Mouse (Mus musculus) left cerebral cortex, adult 2 months (tissue): ENCODE measurements at regions not wholly inside any gene's neighbourhood (a gene's known extent, or its start where the extent isn't known, plus 50 kb on each side); places are given as distances from the start of the nearest gene placed in this dataset.
A peak's percentile ranks its signal among the peaks of the same experiment; 100 is the strongest.

ENCODE experiments used
- DNase-seq, 2 experiments: peaks; one replicate each; pipeline ENCODE4 v3.0.0; 2021 to 2022; ENCODE audit warnings: low spot score in 2 of 2, mixed read lengths in 1 of 2; ENCODE audit errors: extremely low spot score in 1 of 2
- H3K27ac ChIP-seq: fragments of 200-600 bp; 2 replicates; pipeline ENCODE4 v1.8.1; 2022
- H3K4me3 ChIP-seq: fragments of 200-600 bp; 2 replicates; pipeline ENCODE4 v1.8.1; 2022
- CTCF ChIP-seq: fragments of 200-600 bp; IDR thresholded peaks from 2 replicates; pipeline ENCODE4 v1.8.1; 2022; ENCODE audit warnings: antibody characterized with exemption, mild to moderate bottlenecking, moderate library complexity
- intact Hi-C: fragments of 180-260 bp; cut with DNase I; formaldehyde crosslinking; loops from one replicate; pipeline ENCODE4 v1.15.1; 2025

DNA sequence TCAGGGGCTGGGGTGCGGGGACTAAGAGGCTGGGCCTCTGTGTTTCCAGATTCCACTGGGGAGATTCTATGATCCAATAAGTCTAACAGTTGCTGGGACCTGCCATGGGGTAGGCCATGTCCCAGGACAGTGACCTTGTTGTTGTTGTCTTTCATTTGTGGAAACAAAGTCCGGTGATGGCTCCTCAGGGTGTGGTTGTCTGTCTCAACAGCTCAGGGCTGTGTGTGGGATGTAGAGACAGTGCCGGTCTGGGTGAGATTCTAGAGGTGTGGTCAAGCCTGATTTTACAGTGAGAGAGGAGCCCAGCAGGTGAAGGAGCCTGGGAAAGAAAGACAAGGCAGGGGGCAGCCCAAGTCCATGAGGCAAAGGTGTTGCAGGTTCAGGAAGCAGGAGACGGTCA is 111.5 kb upstream of the Sulf2 start:
- no peak for TF ChIP-seq CTCF
- H3K4me3 ChIP-seq: no peak overlapping the region
- no peak overlapping the region for H3K27ac ChIP-seq
- intact Hi-C loops: no loop called here
- DNase-seq: no peak

DNA sequence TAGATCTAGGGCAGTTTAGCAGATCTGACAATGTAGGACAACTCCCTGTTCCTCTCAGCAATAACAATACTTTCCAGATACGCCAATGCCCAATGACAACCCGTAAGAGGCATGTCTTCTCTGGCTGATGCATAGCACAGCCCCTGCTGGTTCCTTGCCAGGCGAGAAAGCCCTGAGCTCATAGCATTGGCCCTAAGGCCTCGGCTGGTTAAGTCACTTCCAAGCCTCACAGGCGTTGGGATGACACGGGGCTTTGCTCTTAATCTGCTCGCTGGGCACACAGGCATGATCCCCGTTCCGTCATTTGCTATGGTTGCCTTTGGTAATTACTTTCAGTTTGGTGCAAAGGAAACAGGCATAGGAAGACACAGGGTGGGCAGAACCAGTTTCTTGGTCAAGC is 111.0 kb upstream of the Sulf2 start:
- Histone ChIP-seq H3K27ac (no peak overlapping the region), H3K4me3 (no peak overlapping the region)
- no peak for TF ChIP-seq CTCF
- no peak for DNase-seq
- intact Hi-C loops: no loop called here

DNA sequence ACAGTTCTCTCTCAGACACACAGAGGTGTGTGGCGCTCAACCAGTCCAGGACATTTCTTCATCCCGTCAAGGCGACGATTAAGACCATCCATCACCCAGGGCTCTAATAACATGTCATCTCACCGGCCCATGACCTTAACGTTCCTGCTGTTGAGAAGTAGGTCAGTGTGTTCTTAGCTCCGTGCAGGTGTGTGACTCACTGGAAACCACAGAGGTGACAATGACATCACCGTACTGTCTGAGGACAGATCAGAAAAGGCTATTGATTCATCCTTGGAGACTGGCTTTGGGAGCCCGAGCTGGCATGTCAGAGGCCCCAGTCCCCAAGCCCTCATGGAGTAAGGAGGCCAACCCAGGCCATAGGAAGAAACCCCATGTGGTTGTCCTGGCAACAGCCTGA is 109.3 kb upstream of the Sulf2 start:
- Histone ChIP-seq H3K4me3 (no peak overlapping the region), H3K27ac (no peak overlapping the region)
- intact Hi-C loops: no loop called here
- TF ChIP-seq CTCF: no peak
- no peak for DNase-seq

DNA sequence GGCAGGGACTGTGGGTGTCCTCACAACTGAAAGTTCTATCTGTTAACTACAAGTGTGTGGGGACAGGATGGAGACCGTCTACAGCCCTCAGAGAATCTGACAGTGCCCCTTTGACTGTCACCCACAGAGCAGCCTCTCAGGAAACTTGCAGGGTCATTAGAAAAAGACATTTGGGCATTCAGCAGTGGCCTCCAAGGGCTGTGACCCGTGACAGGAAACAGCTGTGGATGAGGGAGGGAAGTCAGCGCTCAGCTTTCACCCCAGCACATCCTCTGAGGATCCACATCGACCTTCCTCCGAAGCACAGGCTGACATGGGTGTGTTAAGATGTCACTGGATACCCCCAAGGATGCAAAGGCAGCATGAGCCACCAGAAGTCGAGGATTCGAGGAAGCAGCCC is 106.3 kb upstream of the Sulf2 start:
- intact Hi-C loops: no loop called here
- TF ChIP-seq CTCF: no peak
- peak overlapping the region; percentile 21; the same call in 1 of the 2 replicates for H3K27ac ChIP-seq
- H3K4me3 ChIP-seq: no peak overlapping the region
- no peak for DNase-seq

DNA sequence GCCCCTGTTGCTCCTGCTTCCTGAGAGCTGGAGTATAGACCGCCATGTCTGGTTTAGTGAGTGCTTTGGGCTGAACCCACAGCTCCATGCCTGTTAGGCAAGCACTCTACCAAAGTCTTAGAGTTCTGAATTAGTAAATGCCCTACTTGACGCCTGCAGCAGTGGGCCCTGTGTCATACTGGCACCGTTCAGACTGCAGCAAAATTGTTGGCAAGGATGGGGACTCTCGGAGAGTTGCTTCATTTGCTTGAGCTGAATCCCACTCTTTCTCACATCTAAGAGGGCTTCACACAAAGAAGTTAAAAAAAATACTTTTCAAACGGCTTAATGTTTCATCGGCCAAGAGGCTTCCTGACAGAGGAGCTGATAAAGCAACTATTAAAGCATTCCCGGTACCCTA is 105.6 kb upstream of the Sulf2 start:
- Histone ChIP-seq H3K27ac (peak overlapping the region; percentile 21; the same call in 1 of the 2 replicates), H3K4me3 (no peak overlapping the region)
- intact Hi-C loops: no loop called here
- no peak for DNase-seq
- TF ChIP-seq CTCF: no peak

DNA sequence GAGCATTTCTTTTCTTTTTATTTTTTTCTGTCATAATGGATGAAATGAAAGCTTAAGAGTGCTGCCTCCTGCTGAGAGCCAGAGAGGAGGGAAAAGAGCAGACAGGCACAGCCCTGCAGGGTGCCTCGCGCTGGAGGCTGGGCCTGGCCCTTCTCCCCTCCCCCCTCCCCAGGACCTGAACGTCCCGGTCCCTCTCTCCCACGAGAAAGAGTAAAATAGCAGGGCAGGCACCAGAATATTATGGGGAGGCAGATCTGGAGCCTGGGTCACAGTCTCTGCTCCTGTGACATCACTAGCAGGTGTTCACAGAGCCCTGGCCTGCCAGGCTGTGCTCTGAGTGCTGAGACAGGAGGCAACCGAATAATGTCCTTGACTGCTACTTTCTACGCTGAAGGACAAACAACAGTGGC is 103.3 kb upstream of the Sulf2 start:
- no peak for DNase-seq
- Histone ChIP-seq H3K27ac (no peak overlapping the region), H3K4me3 (no peak overlapping the region)
- TF ChIP-seq CTCF: no peak; the same call in none of the 2 replicates
- intact Hi-C loops: no loop called here

DNA sequence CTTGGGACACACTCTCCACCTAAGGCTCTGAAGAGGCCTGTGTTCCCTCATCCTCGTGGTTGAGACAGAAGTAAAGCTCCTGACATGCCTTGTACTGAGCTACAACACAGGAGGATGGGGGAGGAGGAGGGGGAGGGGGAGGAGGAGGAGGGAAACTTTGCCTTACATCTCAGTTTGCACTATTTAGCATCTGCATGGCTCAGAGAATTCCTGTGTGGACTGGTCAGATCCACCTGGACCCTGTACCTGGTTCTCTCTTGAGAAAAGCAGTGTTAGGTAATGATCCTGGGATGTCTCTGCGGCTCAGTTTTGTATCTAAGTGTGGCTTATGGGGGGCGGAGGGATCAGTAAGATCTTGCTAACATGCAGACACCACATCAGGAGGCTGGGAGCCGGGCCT is 102.2 kb upstream of the Sulf2 start:
- no peak for TF ChIP-seq CTCF
- intact Hi-C loops: no loop called here
- no peak for DNase-seq
- H3K27ac ChIP-seq: no peak overlapping the region
- no peak overlapping the region for H3K4me3 ChIP-seq

DNA sequence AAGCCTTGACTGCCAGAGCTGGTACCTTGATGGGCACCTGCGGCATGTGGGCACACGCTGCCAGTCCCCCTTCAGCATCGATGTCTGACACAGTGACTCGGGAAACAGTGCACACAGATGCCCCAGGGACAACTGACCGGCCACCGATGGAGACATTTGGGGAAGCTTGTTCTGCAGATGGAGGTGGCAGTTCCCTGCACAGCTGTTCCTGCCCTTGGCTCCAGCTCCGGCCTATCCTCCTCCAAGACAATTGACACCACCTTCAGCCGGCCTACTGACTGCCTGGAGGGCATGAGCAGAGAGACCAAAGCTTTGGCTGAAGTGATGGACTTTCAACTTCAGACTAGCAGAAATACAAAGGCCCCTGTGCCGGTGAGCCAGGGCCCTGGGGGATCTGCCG is 100.7 kb upstream of the Sulf2 start:
- TF ChIP-seq CTCF: no peak
- intact Hi-C loops: no loop called here
- no peak for DNase-seq
- Histone ChIP-seq H3K4me3 (no peak overlapping the region), H3K27ac (no peak overlapping the region)

DNA sequence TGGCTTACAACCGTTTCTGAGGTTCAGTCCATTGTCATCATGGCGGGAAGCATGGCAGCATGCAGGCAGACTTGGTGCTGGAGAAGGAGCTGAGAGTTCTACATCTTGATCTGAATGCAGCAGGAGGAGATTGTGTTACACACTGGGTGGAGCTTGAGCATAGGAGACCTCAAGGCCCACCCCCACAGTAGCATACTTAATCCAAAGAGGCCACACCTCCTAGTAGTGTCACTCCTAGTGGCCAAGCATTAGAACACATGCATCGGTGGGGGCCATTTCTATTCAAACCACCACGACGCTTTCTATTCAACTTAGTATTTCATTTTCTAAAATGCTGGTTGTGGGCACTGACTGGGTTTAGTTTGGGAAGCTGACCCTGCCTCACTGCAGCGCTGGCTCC is 99.1 kb upstream of the Sulf2 start:
- TF ChIP-seq CTCF: peak; percentile 1; the same call in 1 of the 2 replicates
- no peak for DNase-seq
- intact Hi-C loops: no loop called here
- Histone ChIP-seq H3K27ac (no peak overlapping the region), H3K4me3 (no peak overlapping the region)

DNA sequence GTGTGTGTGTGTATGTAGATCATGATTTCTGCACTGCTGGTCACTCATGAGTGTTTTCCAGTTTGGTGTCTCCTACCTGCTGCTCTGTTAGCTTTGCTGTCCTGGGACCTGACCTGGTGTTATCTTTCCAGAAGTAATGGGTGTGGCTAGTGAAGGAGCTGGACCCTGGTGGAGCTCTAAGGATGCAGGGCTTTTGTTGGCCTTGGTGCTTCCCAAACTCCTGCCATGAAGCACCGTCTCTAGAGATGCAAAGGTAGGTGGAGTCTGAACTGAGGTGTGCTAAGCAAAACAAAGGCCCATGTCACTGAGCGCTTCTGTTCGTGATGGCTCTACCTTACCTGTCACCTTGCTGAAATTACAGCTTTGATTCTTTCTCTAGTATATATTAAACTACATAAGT is 96.6 kb upstream of the Sulf2 start:
- Histone ChIP-seq H3K4me3 (no peak overlapping the region), H3K27ac (no peak overlapping the region)
- DNase-seq: no peak
- no peak for TF ChIP-seq CTCF
- intact Hi-C loops: no loop called here

DNA sequence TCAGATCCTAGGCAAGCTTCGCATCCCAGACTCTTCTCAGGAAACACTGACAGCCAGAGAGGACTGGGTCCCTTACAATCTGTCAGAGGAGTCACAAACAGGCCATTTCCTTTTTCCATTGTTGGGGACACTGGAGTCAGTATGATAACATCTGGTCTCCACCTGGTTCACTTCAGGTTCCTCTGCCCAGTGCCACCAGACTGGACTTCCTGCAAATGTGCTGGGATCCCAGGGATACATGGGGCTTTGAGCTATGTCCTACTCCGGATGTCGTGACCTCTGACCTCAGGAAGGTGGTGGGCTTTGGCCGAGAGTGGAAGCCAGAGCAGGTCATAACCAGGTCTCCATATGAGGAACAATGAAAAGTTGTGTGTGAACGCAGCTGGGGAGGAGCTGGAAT is 96.0 kb upstream of the Sulf2 start:
- Histone ChIP-seq H3K4me3 (no peak overlapping the region), H3K27ac (no peak overlapping the region)
- no peak for TF ChIP-seq CTCF
- no peak for DNase-seq
- intact Hi-C loops: no loop called here

DNA sequence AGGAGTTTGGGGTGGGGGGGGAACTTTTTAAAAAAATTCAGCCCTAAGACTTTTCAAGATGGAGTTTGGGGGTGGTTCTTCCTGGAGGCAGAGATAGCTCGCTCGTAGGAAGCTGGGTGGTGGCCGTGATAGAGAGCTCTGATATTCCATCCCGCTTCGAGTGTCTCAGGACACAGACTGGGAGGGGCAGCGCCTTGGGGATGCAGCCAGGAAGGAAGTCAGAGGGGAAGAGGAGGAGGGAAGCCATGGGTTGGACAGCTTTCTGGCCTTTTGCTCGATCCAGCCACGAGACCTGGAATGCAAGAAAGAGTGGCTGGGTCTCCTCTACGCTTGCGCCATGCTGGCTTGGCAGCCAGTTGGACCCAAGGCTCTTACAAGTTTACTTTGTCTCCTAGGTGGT is 95.1 kb upstream of the Sulf2 start:
- TF ChIP-seq CTCF: no peak
- Histone ChIP-seq H3K4me3 (no peak overlapping the region), H3K27ac (no peak overlapping the region)
- intact Hi-C loops: no loop called here
- DNase-seq: no peak

DNA sequence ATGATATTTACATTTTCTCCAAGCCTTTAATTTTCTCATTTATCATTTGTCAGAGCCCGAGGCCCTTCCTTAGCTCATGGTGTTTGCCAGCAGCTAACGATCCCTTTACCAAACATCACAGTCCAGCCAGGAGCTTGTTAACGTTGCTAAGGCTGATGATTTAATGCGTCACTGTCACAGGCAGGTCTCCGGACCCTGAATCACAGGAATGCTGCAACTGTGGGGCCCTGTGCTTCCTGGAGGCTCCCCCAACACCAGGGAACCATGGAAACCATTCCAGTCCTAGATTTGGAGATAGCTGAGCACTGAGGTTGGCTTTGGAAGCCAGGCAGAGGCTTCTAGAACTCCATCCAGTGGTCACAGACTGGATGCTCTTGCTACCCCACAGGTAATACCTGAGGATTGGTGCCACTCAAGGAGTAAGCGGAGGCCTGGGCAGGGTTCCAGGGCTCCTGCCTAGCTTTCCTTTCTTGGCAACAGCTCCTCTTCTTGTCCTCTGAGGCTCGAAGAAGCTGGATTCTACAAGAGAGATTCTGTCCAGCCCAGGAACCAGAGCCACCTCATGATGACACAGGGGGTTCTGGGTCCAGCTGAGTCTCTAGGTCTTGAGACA is 94.0 kb upstream of the Sulf2 start:
- H3K4me3 ChIP-seq: no peak overlapping the region
- H3K27ac ChIP-seq: no peak overlapping the region
- TF ChIP-seq CTCF: no peak
- intact Hi-C loops: no loop called here
- no peak for DNase-seq
